Mouse (Mus musculus): ENCODE data around the gene Gm960.

GRCm38 (mm10) chr19:4616546-4616945 is 81.9 kb downstream of the Gm960 start:
- TF ChIP-seq CTCF (IDR thresholded peaks at IDR 0.05; ENCODE audit: low read depth) (no peak), EP300 (IDR thresholded peaks at IDR 0.05; ENCODE audit: low read depth) (no peak)
